Mouse (Mus musculus) kidney, postnatal 0 days (tissue): ENCODE measurements around the gene Slc31a2. TPM values are rescaled to one million over a fixed set of nuclear protein-coding genes. Genes with fewer than 3 reads are reported as not detected.

Experiments used
- ATAC-seq: fragments of 200-750 bp; cut with Nextera tagmentation; replicated peaks from 2 replicates; pipeline ENCODE4 v1.8.0; 2017; ENCODE audit warnings: low read depth, moderate number of reproducible peaks, moderate TSS enrichment, moderate library complexity; ENCODE audit not compliant: low FRiP score
- DNase-seq: peaks from one replicate; pipeline ENCODE4 v3.0.0-alpha.2; 2016; ENCODE audit warnings: low spot score
- H3K27ac ChIP-seq: fragments of 300-500 bp; sonication (generic); 2 replicates; pipeline ENCODE4 v1.5.1; 2014; ENCODE audit warnings: mild to moderate bottlenecking
- H3K27me3 ChIP-seq: fragments of 300-500 bp; sonication (generic); 2 replicates; pipeline ENCODE4 v1.6.1; 2014; ENCODE audit warnings: low read length, mixed read lengths; ENCODE audit not compliant: insufficient read depth
- H3K36me3 ChIP-seq: fragments of 300-500 bp; sonication (generic); 2 replicates; pipeline ENCODE4 v1.6.1; 2014; ENCODE audit warnings: low read length, mixed read lengths; ENCODE audit not compliant: insufficient read depth
- H3K4me1 ChIP-seq: fragments of 300-500 bp; sonication (generic); replicated peaks from 2 replicates; pipeline ENCODE4 v1.6.1; 2014; ENCODE audit warnings: antibody characterized with exemption, low read length, mixed read lengths; ENCODE audit not compliant: insufficient read depth
- H3K4me2 ChIP-seq: fragments of 300-500 bp; sonication (generic); 2 replicates; pipeline ENCODE4 v1.6.1; 2014; ENCODE audit warnings: mild to moderate bottlenecking, low read length, moderate library complexity, mixed read lengths
- H3K4me3 ChIP-seq: fragments of 300-500 bp; sonication (generic); replicated peaks from 2 replicates; pipeline ENCODE4 v1.5.1; 2014; ENCODE audit warnings: low read depth, low read length
- H3K9ac ChIP-seq: fragments of 300-500 bp; sonication (generic); 2 replicates; pipeline ENCODE4 v1.6.1; 2014; ENCODE audit warnings: low read depth, low read length
- H3K9me3 ChIP-seq: fragments of 300-500 bp; sonication (generic); replicated peaks from 2 replicates; pipeline ENCODE4 v1.6.1; 2016; ENCODE audit warnings: low read length, inconsistent platforms, mixed read lengths
- CTCF ChIP-seq: IDR thresholded peaks from 2 replicates; pipeline ENCODE4 v1.5.1; 2016; ENCODE audit warnings: antibody characterized with exemption, low read depth, mild to moderate bottlenecking, moderate library complexity
- WGBS: fragments of 180-500 bp; shearing (Covaris S2); extraction: QIAGEN DNeasy Blood & Tissue Kit; methylation state at CpG from one replicate; pipeline ENCODE4 v1.1.7; 2014; 5-methylcytosine and 5-hydroxymethylcytosine counted together
- polyA plus RNA-seq: library from polyadenylated mRNA; unstranded; fragments of >200 nt; fragmentation: Nextera tagmentation; extraction: Ambion mirVana; gene quantifications from 2 replicates; pipeline ENCODE4 v1.2.1, GENCODE M21; 2015

Slc31a2 gene
- polyA plus RNA-seq, 1 experiment from 2014 or later, result 18.1 TPM

DNA sequence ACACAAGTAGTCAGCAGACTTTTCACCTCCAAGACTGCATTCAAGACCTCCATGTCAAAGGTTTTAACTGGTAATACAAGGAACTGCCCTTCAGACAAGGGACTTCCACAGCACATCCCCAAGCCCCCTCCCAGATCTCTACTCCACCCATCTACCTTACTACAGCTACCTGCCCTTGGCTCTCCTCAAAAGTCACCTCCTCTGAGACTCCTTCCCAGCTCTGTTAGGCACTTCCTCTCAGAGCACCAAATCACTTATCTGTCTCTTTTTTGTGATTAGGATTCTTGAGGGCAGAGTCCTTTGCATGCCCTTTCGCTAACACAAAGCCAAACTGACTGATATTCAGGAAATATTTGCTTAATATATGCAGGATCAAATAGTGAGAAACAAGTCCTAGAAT is 43.9 kb downstream of the Slc31a2 start:
- WGBS, result 97% methylated on average over 1 of the region's 1 CpGs
- TF ChIP-seq CTCF, result no peak
- peaks cover 51% of the 10 kb centered on the region for H3K36me3 ChIP-seq

DNA sequence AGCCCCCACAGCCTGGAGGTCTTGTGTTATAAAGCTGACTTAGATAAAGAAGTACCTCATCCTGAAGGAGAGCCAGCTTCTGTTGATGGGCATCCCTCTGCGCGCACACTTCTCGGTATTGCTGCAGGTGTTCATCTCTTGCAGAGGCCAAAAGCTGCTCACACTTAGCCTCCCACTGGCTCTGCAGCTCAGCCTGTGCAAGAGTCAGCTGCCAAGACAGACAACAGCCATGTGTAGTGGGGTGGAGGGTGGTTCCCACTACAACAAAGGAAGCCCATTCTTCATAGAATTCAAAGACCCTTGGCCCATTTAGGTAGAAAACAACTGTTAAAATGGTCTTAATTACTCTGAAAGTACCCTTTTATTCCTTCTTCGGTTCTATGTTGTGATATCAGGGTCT is 44.5 kb downstream of the Slc31a2 start:
- no peaks in the 10 kb centered on the region for H3K4me1 ChIP-seq
- H3K4me3 ChIP-seq, result no peak overlapping the region
- 93% methylated on average over 4 of the region's 4 CpGs for WGBS
- no peak overlapping the region for H3K4me2 ChIP-seq
- H3K9me3 ChIP-seq, result no peaks in the 10 kb centered on the region
- no peak overlapping the region for H3K27ac ChIP-seq
- no peak for TF ChIP-seq CTCF
- ATAC-seq, result no peak
- H3K9ac ChIP-seq, result no peak overlapping the region
- DNase-seq, result no peak
- peaks cover 54% of the 10 kb centered on the region for H3K36me3 ChIP-seq
- H3K27me3 ChIP-seq, result no peaks in the 10 kb centered on the region

More for the DNA sequence above, 43.9 kb downstream of the Slc31a2 start:
- ATAC-seq (no peak), DNase-seq (no peak)
- Histone ChIP-seq H3K4me3 (no peak overlapping the region), H3K9ac (no peak overlapping the region), H3K4me2 (no peak overlapping the region), H3K4me1 (no peaks in the 10 kb centered on the region), H3K9me3 (no peaks in the 10 kb centered on the region), H3K27ac (no peak overlapping the region), H3K27me3 (no peaks in the 10 kb centered on the region)

DNA sequence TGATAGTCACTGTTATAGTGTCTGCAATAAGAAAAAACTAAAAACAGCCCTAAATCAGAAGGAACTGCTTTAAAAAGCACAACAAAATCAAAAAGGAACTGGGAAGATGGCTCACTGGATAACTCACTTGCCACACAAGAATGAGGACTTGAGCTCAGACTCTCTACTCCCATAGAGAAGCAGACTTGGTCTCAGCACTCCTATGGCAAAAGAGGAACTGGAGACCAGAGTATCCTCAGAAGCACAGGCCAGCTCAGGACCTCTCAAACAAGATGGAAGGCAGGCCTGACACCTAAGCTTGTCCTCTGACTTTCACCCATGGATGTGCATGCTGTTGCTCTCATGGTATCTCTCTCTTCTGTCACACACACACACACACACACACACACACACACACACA is 46.0 kb downstream of the Slc31a2 start:
- H3K27ac ChIP-seq, result no peak overlapping the region
- ATAC-seq, result no peak
- no peaks in the 10 kb centered on the region for H3K9me3 ChIP-seq
- H3K9ac ChIP-seq, result no peak overlapping the region
- TF ChIP-seq CTCF, result no peak
- peaks cover 53% of the 10 kb centered on the region for H3K36me3 ChIP-seq
- H3K4me1 ChIP-seq, result no peaks in the 10 kb centered on the region
- H3K4me2 ChIP-seq, result no peak overlapping the region
- no peaks in the 10 kb centered on the region for H3K27me3 ChIP-seq
- no peak for DNase-seq
- H3K4me3 ChIP-seq, result no peak overlapping the region

GRCm38 (mm10) chr4:62312821-62313220 is 50.5 kb downstream of the Slc31a2 start:
- no peaks in the 10 kb centered on the region for H3K4me1 ChIP-seq
- TF ChIP-seq CTCF, result no peak
- H3K27ac ChIP-seq, result no peak overlapping the region
- peaks cover 32% of the 10 kb centered on the region for H3K36me3 ChIP-seq
- no peak overlapping the region for H3K4me3 ChIP-seq
- H3K4me2 ChIP-seq, result no peak overlapping the region
- WGBS, result 95% methylated on average over 2 of the region's 2 CpGs
- no peaks in the 10 kb centered on the region for H3K27me3 ChIP-seq
- H3K9ac ChIP-seq, result no peak overlapping the region
- DNase-seq, result no peak
- no peak for ATAC-seq
- no peaks in the 10 kb centered on the region for H3K9me3 ChIP-seq

DNA sequence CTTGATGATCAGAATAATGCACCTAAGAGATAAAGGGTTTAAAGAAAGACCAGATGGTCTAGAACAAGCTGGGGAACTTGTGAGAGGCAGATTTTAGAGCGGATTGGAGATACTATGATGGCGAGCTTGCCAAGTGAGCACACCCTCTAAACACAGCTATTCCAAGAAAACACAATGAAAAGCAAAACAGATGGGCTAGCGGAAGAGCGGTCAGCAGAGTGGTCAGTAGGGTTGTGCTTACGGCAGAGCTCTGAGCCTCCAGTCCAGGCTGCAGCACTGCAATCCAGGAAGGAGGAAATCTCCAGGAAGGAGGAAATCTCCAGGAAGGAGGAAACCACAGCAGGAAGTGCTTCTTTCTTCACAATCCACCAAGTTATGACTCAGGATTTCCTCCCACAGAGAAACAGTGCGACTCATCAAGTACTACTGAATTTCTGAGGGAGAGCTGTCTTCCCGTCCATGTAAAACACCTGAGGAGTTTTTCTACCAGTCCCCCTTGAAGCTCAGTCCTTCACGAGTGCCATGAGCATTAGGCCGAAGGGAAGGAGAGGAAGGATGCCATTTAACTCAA is 51.4 kb downstream of the Slc31a2 start:
- no peak for ATAC-seq
- no peak for TF ChIP-seq CTCF

DNA sequence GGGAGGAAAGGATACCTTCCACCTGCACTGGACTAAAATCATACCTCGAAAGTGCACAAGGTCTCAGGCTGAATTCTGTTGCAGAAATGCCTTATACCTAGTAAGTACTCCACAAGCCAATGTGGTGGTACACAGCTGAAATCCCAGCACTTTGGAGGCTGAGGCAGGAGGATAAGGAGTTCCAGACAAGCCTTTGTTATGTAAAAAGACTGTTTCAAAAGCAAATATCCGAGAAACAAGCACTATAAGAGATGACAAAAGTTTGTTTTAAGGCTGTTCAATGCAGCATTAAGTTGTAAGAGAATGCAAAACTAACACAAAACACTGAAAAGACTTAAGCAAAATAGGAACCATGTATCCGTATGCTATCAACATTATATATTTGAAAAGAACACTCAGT is 52.2 kb downstream of the Slc31a2 start:
- no peak for DNase-seq
- peaks cover 36% of the 10 kb centered on the region for H3K36me3 ChIP-seq
- WGBS, result 84% methylated on average over 3 of the region's 3 CpGs

More for the DNA sequence above, 51.4 kb downstream of the Slc31a2 start:
- Histone ChIP-seq H3K9ac (no peak overlapping the region), H3K4me1 (no peaks in the 10 kb centered on the region), H3K27ac (no peak overlapping the region), H3K27me3 (no peaks in the 10 kb centered on the region), H3K4me3 (no peak overlapping the region), H3K9me3 (no peaks in the 10 kb centered on the region), H3K36me3 (peaks cover 32% of the 10 kb centered on the region), H3K4me2 (no peak overlapping the region)
- WGBS, result 80% methylated on average over 9 of the region's 9 CpGs
- DNase-seq, result no peak

GRCm38 (mm10) chr4:62316456-62316855 is 54.1 kb downstream of the Slc31a2 start:
- Histone ChIP-seq H3K27ac (no peak overlapping the region), H3K27me3 (no peaks in the 10 kb centered on the region), H3K4me3 (no peak overlapping the region), H3K36me3 (peaks cover 47% of the 10 kb centered on the region), H3K9ac (no peak overlapping the region), H3K4me1 (no peaks in the 10 kb centered on the region), H3K9me3 (no peaks in the 10 kb centered on the region), H3K4me2 (no peak overlapping the region)
- 88% methylated on average over 2 of the region's 2 CpGs for WGBS
- no peak for DNase-seq
- ATAC-seq, result no peak
- no peak for TF ChIP-seq CTCF

More for the DNA sequence above, 52.2 kb downstream of the Slc31a2 start:
- H3K9ac ChIP-seq, result no peak overlapping the region
- H3K4me3 ChIP-seq, result no peak overlapping the region
- H3K4me1 ChIP-seq, result no peaks in the 10 kb centered on the region
- no peak for TF ChIP-seq CTCF
- no peak overlapping the region for H3K4me2 ChIP-seq
- H3K27me3 ChIP-seq, result no peaks in the 10 kb centered on the region
- ATAC-seq, result no peak
- H3K9me3 ChIP-seq, result no peaks in the 10 kb centered on the region
- no peak overlapping the region for H3K27ac ChIP-seq
